Mouse (Mus musculus): ENCODE measurements around the gene Myt1l. TPM values are rescaled to one million over a fixed set of nuclear protein-coding genes. Genes with fewer than 3 reads are reported as not detected.

Gene Myt1l
- polyA plus RNA-seq, 1 experiment from 2014 or later: not detected

DNA sequence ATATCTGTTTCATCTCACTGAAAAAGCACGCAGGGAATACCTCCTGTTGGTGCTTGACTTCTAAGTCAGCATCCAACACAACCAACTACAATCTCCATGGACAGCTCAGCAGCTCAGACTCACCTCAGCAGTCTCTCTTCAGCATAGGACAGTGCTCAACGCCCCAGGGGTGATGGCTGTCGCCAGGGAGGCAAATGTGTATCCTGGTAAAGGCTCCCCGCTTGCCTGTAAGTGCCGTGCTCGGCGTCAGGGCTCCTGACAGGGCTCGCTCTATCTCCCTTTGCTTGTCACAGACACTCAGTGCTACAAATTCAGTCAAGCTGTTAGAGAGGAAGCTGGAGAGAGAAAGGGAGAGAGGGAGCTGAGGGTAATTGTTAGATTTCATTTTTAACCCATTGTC lies 158.1 kb downstream of the Myt1l start:
- WGBS: 47% methylated on average over 8 of the region's 8 CpGs
- TF ChIP-seq CTCF (IDR thresholded peaks at IDR 0.05) (no peak), EP300 (IDR thresholded peaks at IDR 0.05) (no peak)

DNA sequence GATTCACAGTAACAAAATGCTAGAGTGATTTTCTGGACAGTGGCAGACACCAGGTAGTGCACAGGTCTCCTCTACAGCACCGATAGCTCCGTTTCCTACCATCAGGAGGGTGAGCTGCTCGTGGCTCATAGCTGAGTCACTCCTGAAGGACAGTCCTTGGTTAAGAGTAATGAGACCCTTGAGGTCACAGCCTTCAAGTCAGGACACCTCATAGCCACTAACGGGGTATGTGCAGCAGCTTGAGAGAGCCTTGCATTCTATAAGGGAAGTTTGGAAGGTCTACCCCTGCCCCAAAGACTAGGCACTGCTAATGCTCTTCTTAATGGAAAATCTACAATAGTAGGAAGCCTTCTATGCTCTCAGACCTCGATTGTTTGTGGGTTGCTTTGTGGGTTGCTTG lies 163.4 kb downstream of the Myt1l start:
- TF ChIP-seq CTCF (IDR thresholded peaks at IDR 0.05): no peak
- no peak for TF ChIP-seq EP300 (IDR thresholded peaks at IDR 0.05)
- H3K4me2 ChIP-seq (replicated peaks; ENCODE audit: low read depth, low read length): no peak overlapping the region
- H3K4me3 ChIP-seq (ENCODE audit: low read depth, low read length): no peak overlapping the region
- H3K9ac ChIP-seq (replicated peaks; ENCODE audit: low read depth): no peak overlapping the region
- no peaks in the 10 kb centered on the region for H3K36me3 ChIP-seq (ENCODE audit: insufficient read depth, low read length)
- no peak overlapping the region for H3K27ac ChIP-seq (ENCODE audit: low read length)
- ATAC-seq: no peak
- no peaks in the 10 kb centered on the region for H3K9me3 ChIP-seq (ENCODE audit: low read length)
- H3K27me3 ChIP-seq (replicated peaks; ENCODE audit: insufficient read depth, low read length): no peaks in the 10 kb centered on the region
- 69% methylated on average over 5 of the region's 5 CpGs for WGBS
- H3K4me1 ChIP-seq (ENCODE audit: insufficient read depth, low read depth, low read length): no peaks in the 10 kb centered on the region
- no peak for DNase-seq (ENCODE audit: low spot score)

More for the DNA sequence above, 158.1 kb downstream of the Myt1l start:
- DNase-seq (ENCODE audit: low spot score) (no peak), ATAC-seq (no peak)
- Histone ChIP-seq H3K27me3 (replicated peaks; ENCODE audit: insufficient read depth, low read length) (no peaks in the 10 kb centered on the region), H3K4me2 (replicated peaks; ENCODE audit: low read depth, low read length) (no peak overlapping the region), H3K9me3 (ENCODE audit: low read length) (no peaks in the 10 kb centered on the region), H3K36me3 (ENCODE audit: insufficient read depth, low read length) (no peaks in the 10 kb centered on the region), H3K4me1 (ENCODE audit: insufficient read depth, low read depth, low read length) (no peaks in the 10 kb centered on the region), H3K27ac (ENCODE audit: low read length) (no peak overlapping the region), H3K4me3 (ENCODE audit: low read depth, low read length) (no peak overlapping the region), H3K9ac (replicated peaks; ENCODE audit: low read depth) (no peak overlapping the region)

DNA sequence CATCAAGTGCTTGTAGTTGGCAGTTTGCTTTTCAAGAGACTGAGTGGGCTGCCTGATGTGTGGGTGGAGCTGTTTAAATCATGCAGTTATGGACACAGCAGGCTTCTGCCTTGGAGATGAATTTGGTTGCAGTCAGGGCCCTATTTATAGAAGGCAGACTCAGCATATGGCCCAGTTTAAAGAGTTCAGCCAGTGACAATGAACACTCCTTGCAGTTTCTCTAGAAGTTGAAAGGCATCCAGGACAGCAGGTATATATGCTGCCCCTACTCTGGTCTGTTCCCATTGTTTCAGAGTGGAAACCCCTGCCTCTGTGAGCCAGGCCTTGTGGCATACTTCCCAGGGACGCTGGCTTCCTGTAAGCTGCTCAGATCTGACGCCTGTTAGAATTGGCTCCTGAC lies 167.0 kb downstream of the Myt1l start:
- Histone ChIP-seq H3K27me3 (replicated peaks; ENCODE audit: insufficient read depth, low read length) (no peaks in the 10 kb centered on the region), H3K4me1 (ENCODE audit: insufficient read depth, low read depth, low read length) (0 out of 2 replicates have a peak, but pooled peaks cover 2% of the 10 kb centered on the region), H3K4me2 (replicated peaks; ENCODE audit: low read depth, low read length) (no peak overlapping the region), H3K27ac (ENCODE audit: low read length) (no peak overlapping the region), H3K9me3 (ENCODE audit: low read length) (no peaks in the 10 kb centered on the region), H3K4me3 (ENCODE audit: low read depth, low read length) (no peak overlapping the region), H3K9ac (replicated peaks; ENCODE audit: low read depth) (no peak overlapping the region), H3K36me3 (ENCODE audit: insufficient read depth, low read length) (no peaks in the 10 kb centered on the region)
- DNase-seq (ENCODE audit: low spot score) (no peak), ATAC-seq (no peak)
- WGBS: 41% methylated on average over 2 of the region's 2 CpGs
- TF ChIP-seq EP300 (IDR thresholded peaks at IDR 0.05) (no peak), CTCF (IDR thresholded peaks at IDR 0.05) (no peak)

DNA sequence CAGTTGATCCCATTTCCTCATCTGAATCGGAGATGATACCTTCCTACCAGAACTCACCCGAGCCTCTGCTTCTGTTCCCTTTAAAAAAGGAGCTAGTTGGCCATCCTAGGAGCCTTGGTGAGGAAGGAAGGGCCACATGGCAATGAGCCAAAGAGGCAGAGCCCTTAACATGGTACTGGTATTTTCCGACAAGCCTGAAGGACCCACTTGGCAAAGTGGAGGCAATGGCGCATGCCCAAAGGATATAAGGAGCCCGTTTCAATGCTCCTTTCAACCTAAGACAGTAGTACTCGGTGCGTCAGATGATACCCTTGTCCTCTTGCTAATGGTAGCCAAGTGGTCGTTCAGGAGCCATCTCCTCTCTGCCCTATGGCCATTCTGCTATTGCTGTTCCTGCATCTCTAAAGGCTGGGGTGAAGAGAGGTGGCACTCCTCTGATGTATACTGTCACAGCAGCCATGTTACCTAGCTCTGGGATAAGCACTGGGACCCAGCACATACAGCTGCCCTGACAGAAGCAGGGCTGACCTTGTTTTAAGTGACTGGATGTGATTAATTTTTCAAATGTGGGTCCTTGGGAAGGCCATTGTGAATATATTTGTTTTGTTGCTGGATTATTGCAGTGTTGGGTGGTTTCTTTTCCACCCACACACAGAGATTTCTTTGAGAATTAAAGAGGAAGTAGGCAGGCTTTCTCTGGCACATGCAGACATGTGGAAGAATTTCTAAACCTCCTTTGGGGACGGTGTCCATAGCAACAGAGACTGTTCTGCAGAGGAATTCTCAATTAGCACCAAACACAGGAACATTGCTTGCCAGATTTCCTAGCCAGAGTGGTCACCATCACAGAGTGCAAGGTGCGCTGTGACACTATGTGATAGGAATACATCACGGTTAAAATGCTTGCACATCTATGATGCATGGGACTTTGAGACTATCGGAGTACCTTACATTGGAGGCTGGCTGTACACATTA lies 169.6 kb downstream of the Myt1l start:
- no peaks in the 10 kb centered on the region for H3K9me3 ChIP-seq (ENCODE audit: low read length)
- 60% methylated on average over 12 of the region's 12 CpGs for whole genome bisulfite sequencing
- ATAC-seq: peak; percentile 47

DNA sequence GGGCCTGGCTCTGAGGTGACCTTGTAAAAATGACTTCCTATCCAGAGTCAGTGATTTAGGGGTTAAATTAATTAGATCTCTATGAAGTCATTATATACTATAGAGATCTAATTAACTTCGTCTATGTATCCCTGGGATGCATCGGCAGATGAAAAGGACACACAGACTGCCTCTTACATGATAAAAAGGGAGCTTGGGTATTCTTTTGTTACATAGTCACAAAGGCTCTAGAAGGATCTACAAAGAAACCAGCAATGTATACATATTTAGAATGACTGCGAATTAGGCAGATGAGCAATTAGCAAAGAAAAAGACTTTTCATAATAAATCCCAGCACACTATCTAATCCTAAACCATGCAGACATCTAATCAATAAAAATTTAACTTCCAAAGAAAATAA lies 170.4 kb downstream of the Myt1l start:
- Histone ChIP-seq H3K9me3 (ENCODE audit: low read length) (no peaks in the 10 kb centered on the region), H3K9ac (replicated peaks; ENCODE audit: low read depth) (no peak overlapping the region), H3K4me2 (replicated peaks; ENCODE audit: low read depth, low read length) (no peak overlapping the region), H3K4me3 (ENCODE audit: low read depth, low read length) (no peak overlapping the region), H3K36me3 (ENCODE audit: insufficient read depth, low read length) (no peaks in the 10 kb centered on the region), H3K27ac (ENCODE audit: low read length) (no peak overlapping the region), H3K27me3 (replicated peaks; ENCODE audit: insufficient read depth, low read length) (no peaks in the 10 kb centered on the region), H3K4me1 (ENCODE audit: insufficient read depth, low read depth, low read length) (0 out of 2 replicates have a peak, but pooled peaks cover 2% of the 10 kb centered on the region)
- ATAC-seq: no peak
- no peak for DNase-seq (ENCODE audit: low spot score)
- no peak for TF ChIP-seq EP300 (IDR thresholded peaks at IDR 0.05)
- TF ChIP-seq CTCF (IDR thresholded peaks at IDR 0.05): no peak
- 70% methylated on average over 3 of the region's 3 CpGs for WGBS

More for the DNA sequence above, 169.6 kb downstream of the Myt1l start:
- no peak overlapping the region for H3K9ac ChIP-seq (replicated peaks; ENCODE audit: low read depth)
- peak; percentile 39 for DNase-seq (ENCODE audit: low spot score)
- no peaks in the 10 kb centered on the region for H3K36me3 ChIP-seq (ENCODE audit: insufficient read depth, low read length)
- no peak overlapping the region for H3K4me3 ChIP-seq (ENCODE audit: low read depth, low read length)
- no peak overlapping the region for H3K27ac ChIP-seq (ENCODE audit: low read length)
- H3K27me3 ChIP-seq (replicated peaks; ENCODE audit: insufficient read depth, low read length): no peaks in the 10 kb centered on the region
- 0 out of 2 replicates have a peak, but pooled peaks cover 2% of the 10 kb centered on the region for H3K4me1 ChIP-seq (ENCODE audit: insufficient read depth, low read depth, low read length)
- no peak overlapping the region for H3K4me2 ChIP-seq (replicated peaks; ENCODE audit: low read depth, low read length)
- TF ChIP-seq CTCF (IDR thresholded peaks at IDR 0.05): no peak
- TF ChIP-seq EP300 (IDR thresholded peaks at IDR 0.05): no peak

DNA sequence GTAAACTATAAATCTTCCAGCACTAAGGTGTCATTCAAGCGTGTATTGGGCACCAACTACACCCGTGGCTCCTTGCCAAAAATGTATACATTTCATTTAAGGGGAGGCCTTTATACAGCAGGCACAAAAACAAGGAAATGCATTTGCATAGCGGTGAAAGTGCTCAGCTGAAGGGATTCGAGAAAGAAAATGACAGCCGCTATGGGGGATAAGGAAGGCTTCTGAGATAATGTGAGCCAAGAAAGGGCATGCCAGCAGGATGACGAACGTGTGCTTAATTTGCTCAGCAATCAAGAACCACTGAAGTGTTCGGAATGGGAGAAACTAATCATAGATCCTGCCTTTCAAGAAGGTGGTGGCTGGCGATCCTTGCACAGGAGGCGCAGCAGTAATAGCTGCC lies 170.8 kb downstream of the Myt1l start:
- Histone ChIP-seq H3K27ac (ENCODE audit: low read length) (no peak overlapping the region), H3K9me3 (ENCODE audit: low read length) (no peaks in the 10 kb centered on the region), H3K9ac (replicated peaks; ENCODE audit: low read depth) (no peak overlapping the region), H3K4me1 (ENCODE audit: insufficient read depth, low read depth, low read length) (0 out of 2 replicates have a peak, but pooled peaks cover 2% of the 10 kb centered on the region), H3K4me3 (ENCODE audit: low read depth, low read length) (no peak overlapping the region), H3K36me3 (ENCODE audit: insufficient read depth, low read length) (no peaks in the 10 kb centered on the region), H3K27me3 (replicated peaks; ENCODE audit: insufficient read depth, low read length) (no peaks in the 10 kb centered on the region), H3K4me2 (replicated peaks; ENCODE audit: low read depth, low read length) (no peak overlapping the region)
- 28% methylated on average over 10 of the region's 10 CpGs for WGBS
- ATAC-seq: no peak
- TF ChIP-seq CTCF (IDR thresholded peaks at IDR 0.05) (no peak), EP300 (IDR thresholded peaks at IDR 0.05) (no peak)
- DNase-seq (ENCODE audit: low spot score): no peak

All from lung, postnatal 0 days (tissue).